Mouse (Mus musculus): Measurements from ENCODE around the gene Cldn4. TPM values are rescaled to one million over a fixed set of nuclear protein-coding genes. Genes with fewer than 3 reads are reported as not detected.

Cldn4 gene
- 7.5 and 8.9 TPM in 2 replicates for polyA plus RNA-seq (2014; fragmentation: Nextera tagmentation; extraction: Ambion mirVana)

DNA sequence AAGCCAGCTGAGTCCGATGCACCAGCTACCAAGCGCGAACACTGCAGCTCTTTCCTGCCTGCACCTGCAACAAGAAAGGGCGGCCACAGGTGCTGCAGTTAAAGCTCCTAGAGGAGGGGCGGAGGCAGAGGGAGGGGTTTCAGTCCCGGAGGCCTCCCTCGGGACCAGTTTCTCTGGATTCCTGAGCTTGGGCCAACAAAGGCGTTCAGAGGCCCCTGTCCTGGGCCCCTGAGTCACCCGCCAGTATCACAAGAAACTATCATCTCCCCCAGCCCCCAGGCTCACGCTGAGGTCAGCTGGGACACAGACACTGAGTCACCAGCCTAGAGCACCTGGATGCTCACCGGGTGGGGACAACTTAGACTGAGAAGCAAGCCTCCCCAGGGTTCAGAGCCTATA, at the start of gene Cldn4:
Gene Cldn4, minus strand, starts transcription at position 78 of the 399 bp plus-strand sequence.
- Histone ChIP-seq H3K4me2 (ENCODE audit: low read depth) (peak within 1 kb of the TSS; percentile 10; the same call in 1 of the 2 replicates), H3K4me3 (ENCODE audit: low read depth, low read length) (no peak within 1 kb of the TSS), H3K36me3 (ENCODE audit: control insufficient read depth, insufficient read depth, low read length) (no peaks in the 10 kb centered on the region), H3K4me1 (ENCODE audit: control insufficient read depth, insufficient read depth, low read length) (no peaks in the 10 kb centered on the region; the same call in 1 of the 2 replicates), H3K27me3 (ENCODE audit: control insufficient read depth, insufficient read depth, low read length) (peaks cover 22% of the 10 kb centered on the region), H3K27ac (ENCODE audit: low read depth, low read length) (no peak within 1 kb of the TSS), H3K9me3 (ENCODE audit: control insufficient read depth, low read length) (no peaks in the 10 kb centered on the region), H3K9ac (ENCODE audit: low read length) (no peak within 1 kb of the TSS)
- no peak for DNase-seq (ENCODE audit: low spot score)
- WGBS: 7% methylated on average over 11 of the region's 11 CpGs
- no peak for ATAC-seq (ENCODE audit: insufficient read depth, low FRiP score, low TSS enrichment)

DNA sequence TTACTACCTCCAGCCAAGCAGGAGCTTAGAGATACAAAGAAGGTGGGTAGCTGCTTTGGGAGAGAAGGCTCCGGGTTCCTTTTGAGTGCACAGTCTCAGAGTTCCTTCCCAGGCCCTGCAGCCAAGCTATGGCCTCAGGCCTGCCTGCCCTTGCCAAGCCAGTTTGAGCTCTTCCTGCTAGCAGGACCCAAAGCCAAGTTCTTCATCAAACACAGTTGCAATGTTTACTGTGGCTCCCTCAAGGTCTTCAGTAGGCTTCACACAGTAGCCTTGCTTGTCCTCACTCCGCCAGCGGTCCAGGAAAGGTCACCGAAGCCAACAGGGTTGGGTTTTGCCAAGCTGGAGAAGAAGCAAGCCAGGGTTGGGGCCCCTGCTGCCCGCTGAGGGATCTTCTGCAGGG, 45.8 kb upstream of the Cldn4 start:
- H3K36me3 ChIP-seq (ENCODE audit: control insufficient read depth, insufficient read depth, low read length): no peaks in the 10 kb centered on the region
- WGBS: 85% methylated on average over 5 of the region's 5 CpGs
- no peak for ATAC-seq (ENCODE audit: insufficient read depth, low FRiP score, low TSS enrichment)
- H3K27me3 ChIP-seq (ENCODE audit: control insufficient read depth, insufficient read depth, low read length): peaks cover 5% of the 10 kb centered on the region
- H3K27ac ChIP-seq (ENCODE audit: low read depth, low read length): no peak overlapping the region
- DNase-seq (ENCODE audit: low spot score): no peak
- H3K4me2 ChIP-seq (ENCODE audit: low read depth): no peak overlapping the region
- H3K9me3 ChIP-seq (ENCODE audit: control insufficient read depth, low read length): no peaks in the 10 kb centered on the region
- no peak overlapping the region for H3K4me3 ChIP-seq (ENCODE audit: low read depth, low read length)
- H3K9ac ChIP-seq (ENCODE audit: low read length): no peak overlapping the region
- no peaks in the 10 kb centered on the region for H3K4me1 ChIP-seq (ENCODE audit: control insufficient read depth, insufficient read depth, low read length)

DNA sequence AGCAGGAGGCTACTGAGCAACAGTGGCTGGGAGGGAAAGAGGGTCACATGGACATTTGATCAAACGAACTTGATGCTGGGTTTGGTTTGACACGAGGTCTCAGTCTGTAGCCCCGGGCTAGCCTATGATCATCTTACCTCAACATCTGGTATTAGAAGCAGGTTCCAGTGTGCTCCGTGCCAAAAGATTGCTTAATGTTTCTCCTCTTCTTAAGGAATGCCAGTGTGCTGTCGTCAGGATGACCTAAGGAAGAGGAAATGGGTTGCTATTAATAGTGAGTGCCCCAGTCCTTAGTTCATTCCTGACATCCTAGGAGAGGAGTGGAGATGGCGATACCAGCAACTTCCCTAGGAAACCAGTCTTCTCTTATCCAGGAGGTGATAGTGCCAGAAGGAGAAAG, 43.0 kb upstream of the Cldn4 start:
- H3K9me3 ChIP-seq (ENCODE audit: control insufficient read depth, low read length): no peaks in the 10 kb centered on the region
- DNase-seq (ENCODE audit: low spot score) (no peak), ATAC-seq (ENCODE audit: insufficient read depth, low FRiP score, low TSS enrichment) (no peak)
- H3K27me3 ChIP-seq (ENCODE audit: control insufficient read depth, insufficient read depth, low read length): peaks cover 33% of the 10 kb centered on the region
- H3K4me1 ChIP-seq (ENCODE audit: control insufficient read depth, insufficient read depth, low read length): no peaks in the 10 kb centered on the region
- no peaks in the 10 kb centered on the region for H3K36me3 ChIP-seq (ENCODE audit: control insufficient read depth, insufficient read depth, low read length)
- no peak overlapping the region for H3K4me2 ChIP-seq (ENCODE audit: low read depth)
- 63% methylated on average over 6 of the region's 6 CpGs for WGBS
- no peak overlapping the region for H3K4me3 ChIP-seq (ENCODE audit: low read depth, low read length)
- H3K9ac ChIP-seq (ENCODE audit: low read length): no peak overlapping the region
- H3K27ac ChIP-seq (ENCODE audit: low read depth, low read length): no peak overlapping the region

DNA sequence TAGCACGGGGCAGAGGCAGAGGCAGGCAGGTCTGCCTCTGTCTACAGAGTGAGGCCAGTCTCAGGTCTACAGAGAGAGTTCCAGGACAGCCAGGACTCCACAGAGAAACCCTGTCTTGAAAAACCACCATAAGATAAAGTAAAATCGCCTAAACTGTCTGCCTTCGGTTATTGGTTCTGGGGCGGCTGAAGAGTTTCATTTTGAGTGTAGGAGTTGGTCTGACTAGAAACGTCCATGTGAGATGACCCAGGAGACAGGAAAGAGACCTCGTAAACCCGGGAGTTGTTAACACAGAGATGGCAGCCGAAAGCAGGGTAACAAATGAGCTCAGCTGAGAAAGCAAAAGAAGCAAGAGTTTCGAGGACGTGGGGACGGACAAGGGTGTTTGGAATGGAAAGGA, 42.4 kb upstream of the Cldn4 start:
- Histone ChIP-seq H3K4me1 (ENCODE audit: control insufficient read depth, insufficient read depth, low read length) (no peaks in the 10 kb centered on the region), H3K9me3 (ENCODE audit: control insufficient read depth, low read length) (no peaks in the 10 kb centered on the region), H3K36me3 (ENCODE audit: control insufficient read depth, insufficient read depth, low read length) (no peaks in the 10 kb centered on the region), H3K27me3 (ENCODE audit: control insufficient read depth, insufficient read depth, low read length) (peaks cover 35% of the 10 kb centered on the region), H3K27ac (ENCODE audit: low read depth, low read length) (no peak overlapping the region), H3K9ac (ENCODE audit: low read length) (no peak overlapping the region), H3K4me2 (ENCODE audit: low read depth) (no peak overlapping the region), H3K4me3 (ENCODE audit: low read depth, low read length) (no peak overlapping the region)
- DNase-seq (ENCODE audit: low spot score) (no peak), ATAC-seq (ENCODE audit: insufficient read depth, low FRiP score, low TSS enrichment) (no peak)
- 64% methylated on average over 11 of the region's 11 CpGs for WGBS

DNA sequence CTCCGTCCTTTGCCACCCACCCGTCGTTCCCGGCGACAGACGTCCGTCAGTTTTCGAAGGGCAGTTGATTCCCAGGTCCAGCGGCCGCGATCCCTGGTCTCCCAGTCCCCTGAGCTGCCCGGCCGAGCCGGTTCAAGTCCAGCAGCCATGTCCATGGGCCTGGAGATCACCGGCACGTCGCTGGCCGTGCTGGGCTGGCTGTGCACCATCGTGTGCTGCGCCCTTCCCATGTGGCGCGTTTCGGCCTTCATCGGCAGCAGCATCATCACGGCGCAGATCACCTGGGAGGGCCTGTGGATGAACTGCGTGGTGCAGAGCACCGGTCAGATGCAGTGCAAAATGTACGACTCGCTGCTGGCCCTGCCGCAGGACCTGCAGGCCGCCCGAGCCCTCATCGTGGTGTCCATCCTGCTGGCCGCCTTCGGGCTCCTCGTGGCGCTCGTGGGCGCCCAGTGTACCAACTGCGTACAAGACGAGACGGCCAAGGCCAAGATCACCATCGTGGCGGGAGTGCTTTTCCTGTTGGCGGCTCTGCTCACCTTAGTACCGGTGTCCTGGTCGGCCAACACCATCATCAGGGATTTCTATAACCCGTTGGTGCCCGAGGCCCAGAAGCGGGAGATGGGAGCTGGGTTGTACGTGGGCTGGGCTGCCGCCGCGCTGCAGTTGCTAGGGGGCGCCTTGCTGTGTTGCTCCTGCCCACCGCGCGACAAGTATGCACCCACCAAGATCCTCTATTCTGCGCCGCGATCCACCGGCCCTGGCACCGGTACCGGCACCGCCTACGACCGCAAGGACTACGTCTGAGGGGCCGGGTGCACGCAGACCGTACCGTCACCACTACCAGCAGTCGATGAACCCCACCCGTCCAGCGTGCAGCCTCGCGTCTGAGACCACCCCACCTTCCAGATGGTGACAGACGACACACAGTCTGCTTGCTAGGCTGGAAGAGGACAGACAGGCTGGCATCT, 39.8 kb upstream of the Cldn4 start:
- H3K27ac ChIP-seq (ENCODE audit: low read depth, low read length): no peak overlapping the region
- H3K9ac ChIP-seq (ENCODE audit: low read length): no peak overlapping the region
- DNase-seq (ENCODE audit: low spot score) (peak; percentile 44), ATAC-seq (ENCODE audit: insufficient read depth, low FRiP score, low TSS enrichment) (no peak)
- peak overlapping the region; percentile 29 for H3K4me2 ChIP-seq (ENCODE audit: low read depth)
- H3K9me3 ChIP-seq (ENCODE audit: control insufficient read depth, low read length): no peaks in the 10 kb centered on the region
- H3K4me3 ChIP-seq (ENCODE audit: low read depth, low read length): peak overlapping the region; percentile 20
- 3% methylated on average over 79 of the region's 79 CpGs for WGBS
- H3K4me1 ChIP-seq (ENCODE audit: control insufficient read depth, insufficient read depth, low read length): no peaks in the 10 kb centered on the region
- H3K27me3 ChIP-seq (ENCODE audit: control insufficient read depth, insufficient read depth, low read length): peaks cover 35% of the 10 kb centered on the region
- H3K36me3 ChIP-seq (ENCODE audit: control insufficient read depth, insufficient read depth, low read length): no peaks in the 10 kb centered on the region

DNA sequence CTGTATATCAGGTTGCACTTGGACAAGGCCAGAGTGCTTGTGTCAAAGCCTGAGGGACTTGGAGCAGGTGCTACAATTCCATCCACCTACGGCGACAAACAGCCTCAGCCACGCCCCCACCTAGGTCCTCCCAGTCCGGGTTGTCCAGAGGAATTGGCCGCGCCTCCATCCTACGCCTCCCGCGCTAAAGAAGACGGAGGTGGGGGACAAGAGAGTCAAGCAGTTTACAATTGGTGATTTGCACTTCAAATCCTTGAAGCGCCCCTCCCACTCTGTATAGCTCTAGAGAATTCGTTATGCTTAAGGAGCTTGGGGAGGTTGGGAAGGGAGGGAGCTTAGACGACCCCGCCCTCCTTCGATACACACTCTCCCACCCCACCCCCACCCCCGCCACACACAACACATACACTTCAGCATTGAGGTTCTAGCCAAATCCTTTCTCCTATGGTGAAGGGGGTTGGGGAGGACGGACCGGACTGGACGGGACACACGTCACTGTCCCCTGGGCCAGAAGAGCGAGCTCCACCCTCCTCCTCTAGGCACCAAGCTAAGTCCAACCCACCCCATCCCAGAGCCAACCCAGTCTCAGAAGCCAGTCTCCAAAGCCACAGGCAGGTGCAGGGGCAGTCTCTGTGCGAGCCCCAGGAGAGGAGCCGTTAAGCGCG, 39.0 kb upstream of the Cldn4 start, which contains the start of gene Cldn3:
Gene Cldn3, plus strand, starts transcription at position 582 of the 665 bp plus-strand sequence.
- H3K27me3 ChIP-seq (ENCODE audit: control insufficient read depth, insufficient read depth, low read length): peaks cover 35% of the 10 kb centered on the region
- H3K27ac ChIP-seq (ENCODE audit: low read depth, low read length): no peak within 1 kb of the TSS
- under 1% methylated on average over 25 of the region's 25 CpGs for WGBS
- peak; percentile 56 for DNase-seq (ENCODE audit: low spot score)
- H3K4me2 ChIP-seq (ENCODE audit: low read depth): peak within 1 kb of the TSS; percentile 29
- no peak; the same call in 1 of the 2 replicates for ATAC-seq (ENCODE audit: insufficient read depth, low FRiP score, low TSS enrichment)
- H3K4me1 ChIP-seq (ENCODE audit: control insufficient read depth, insufficient read depth, low read length): no peaks in the 10 kb centered on the region
- peak within 1 kb of the TSS; percentile 20 for H3K4me3 ChIP-seq (ENCODE audit: low read depth, low read length)
- H3K36me3 ChIP-seq (ENCODE audit: control insufficient read depth, insufficient read depth, low read length): no peaks in the 10 kb centered on the region
- H3K9ac ChIP-seq (ENCODE audit: low read length): no peak within 1 kb of the TSS
- H3K9me3 ChIP-seq (ENCODE audit: control insufficient read depth, low read length): no peaks in the 10 kb centered on the region

DNA sequence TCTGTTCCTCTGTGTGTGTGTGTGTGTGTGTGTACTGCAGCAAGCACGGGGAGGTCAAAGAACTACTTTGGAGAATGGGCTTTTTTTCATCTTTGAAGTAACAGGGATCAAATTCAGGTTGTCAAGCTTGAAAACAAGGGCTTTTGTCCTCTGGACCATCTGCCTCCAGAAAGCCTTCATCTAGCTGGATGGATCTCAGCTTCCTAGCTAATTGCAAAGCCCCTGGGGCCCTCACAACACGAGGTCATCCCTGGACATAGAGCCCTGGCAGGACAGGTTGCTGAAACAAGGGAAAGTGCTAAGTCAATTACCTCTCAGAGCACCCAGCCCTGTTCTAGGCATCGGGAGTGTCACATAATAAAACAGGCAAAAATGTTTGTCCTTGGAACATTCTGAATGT, 37.0 kb upstream of the Cldn4 start:
- WGBS: 10% methylated on average over 3 of the region's 3 CpGs
- Histone ChIP-seq H3K4me2 (ENCODE audit: low read depth) (no peak overlapping the region), H3K9ac (ENCODE audit: low read length) (no peak overlapping the region), H3K9me3 (ENCODE audit: control insufficient read depth, low read length) (no peaks in the 10 kb centered on the region), H3K27me3 (ENCODE audit: control insufficient read depth, insufficient read depth, low read length) (peaks cover 35% of the 10 kb centered on the region), H3K4me3 (ENCODE audit: low read depth, low read length) (no peak overlapping the region), H3K4me1 (ENCODE audit: control insufficient read depth, insufficient read depth, low read length) (no peaks in the 10 kb centered on the region), H3K27ac (ENCODE audit: low read depth, low read length) (no peak overlapping the region), H3K36me3 (ENCODE audit: control insufficient read depth, insufficient read depth, low read length) (no peaks in the 10 kb centered on the region)
- no peak for DNase-seq (ENCODE audit: low spot score)
- no peak for ATAC-seq (ENCODE audit: insufficient read depth, low FRiP score, low TSS enrichment)

DNA sequence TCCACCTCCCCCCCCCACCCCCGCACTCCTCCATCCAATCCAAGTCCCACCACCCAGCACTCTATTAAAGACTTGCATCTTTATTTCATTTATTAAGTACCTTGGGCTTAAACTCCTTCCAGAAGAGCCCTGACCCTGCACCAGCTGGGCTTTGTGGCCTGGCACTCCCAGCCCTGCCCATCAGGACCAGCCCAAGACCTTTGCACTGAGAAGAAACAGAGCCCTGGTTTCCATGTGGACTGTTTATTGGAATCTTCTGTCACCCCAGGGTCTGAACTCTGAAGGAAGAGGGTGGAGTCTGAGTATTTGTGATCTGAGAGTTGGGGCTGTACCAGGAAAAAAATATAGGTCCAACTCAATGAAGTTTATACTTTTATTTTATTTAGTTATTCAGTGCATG, 36.4 kb upstream of the Cldn4 start:
- no peaks in the 10 kb centered on the region for H3K36me3 ChIP-seq (ENCODE audit: control insufficient read depth, insufficient read depth, low read length)
- no peak overlapping the region for H3K4me3 ChIP-seq (ENCODE audit: low read depth, low read length)
- DNase-seq (ENCODE audit: low spot score) (no peak), ATAC-seq (ENCODE audit: insufficient read depth, low FRiP score, low TSS enrichment) (no peak)
- no peak overlapping the region for H3K9ac ChIP-seq (ENCODE audit: low read length)
- H3K9me3 ChIP-seq (ENCODE audit: control insufficient read depth, low read length): no peaks in the 10 kb centered on the region
- no peaks in the 10 kb centered on the region for H3K4me1 ChIP-seq (ENCODE audit: control insufficient read depth, insufficient read depth, low read length)
- H3K27me3 ChIP-seq (ENCODE audit: control insufficient read depth, insufficient read depth, low read length): peaks cover 35% of the 10 kb centered on the region
- 85% methylated on average over 1 of the region's 1 CpGs for WGBS
- H3K27ac ChIP-seq (ENCODE audit: low read depth, low read length): no peak overlapping the region
- no peak overlapping the region for H3K4me2 ChIP-seq (ENCODE audit: low read depth)
